Mouse (Mus musculus): ENCODE measurements around the gene Yeats2. TPM values are rescaled to one million over a fixed set of nuclear protein-coding genes. Genes with fewer than 3 reads are reported as not detected.
A peak's percentile ranks its signal among the peaks of the same experiment; 100 is the strongest.

Gene Yeats2
- polyA plus RNA-seq, 1 experiment from 2014 or later: 16.5 TPM

GRCm38 (mm10) chr16:20169471-20170106 lies 28.7 kb downstream of the Yeats2 start:
- 68% methylated on average over 3 of the region's 3 CpGs for WGBS
- peak; percentile 90 for ATAC-seq
- H3K27ac ChIP-seq (ENCODE audit: low read depth, low read length): peak overlapping the region; percentile 23; the same call in 1 of the 2 replicates
- no peak overlapping the region for H3K9ac ChIP-seq (ENCODE audit: low read depth, low read length)
- H3K4me1 ChIP-seq (ENCODE audit: control insufficient read depth, insufficient read depth, low read depth, low read length): no peaks in the 10 kb centered on the region
- no peak overlapping the region for H3K4me3 ChIP-seq (ENCODE audit: low read length)
- no peak overlapping the region for H3K4me2 ChIP-seq (ENCODE audit: low read length)
- H3K27me3 ChIP-seq (replicated peaks; ENCODE audit: control insufficient read depth, insufficient read depth, low read length): no peaks in the 10 kb centered on the region
- 0 out of 2 replicates have a peak, but pooled peaks cover 2% of the 10 kb centered on the region for H3K9me3 ChIP-seq (ENCODE audit: control insufficient read depth, low read length)
- H3K36me3 ChIP-seq (ENCODE audit: control insufficient read depth, insufficient read depth, low read length): peaks cover 58% of the 10 kb centered on the region

DNA sequence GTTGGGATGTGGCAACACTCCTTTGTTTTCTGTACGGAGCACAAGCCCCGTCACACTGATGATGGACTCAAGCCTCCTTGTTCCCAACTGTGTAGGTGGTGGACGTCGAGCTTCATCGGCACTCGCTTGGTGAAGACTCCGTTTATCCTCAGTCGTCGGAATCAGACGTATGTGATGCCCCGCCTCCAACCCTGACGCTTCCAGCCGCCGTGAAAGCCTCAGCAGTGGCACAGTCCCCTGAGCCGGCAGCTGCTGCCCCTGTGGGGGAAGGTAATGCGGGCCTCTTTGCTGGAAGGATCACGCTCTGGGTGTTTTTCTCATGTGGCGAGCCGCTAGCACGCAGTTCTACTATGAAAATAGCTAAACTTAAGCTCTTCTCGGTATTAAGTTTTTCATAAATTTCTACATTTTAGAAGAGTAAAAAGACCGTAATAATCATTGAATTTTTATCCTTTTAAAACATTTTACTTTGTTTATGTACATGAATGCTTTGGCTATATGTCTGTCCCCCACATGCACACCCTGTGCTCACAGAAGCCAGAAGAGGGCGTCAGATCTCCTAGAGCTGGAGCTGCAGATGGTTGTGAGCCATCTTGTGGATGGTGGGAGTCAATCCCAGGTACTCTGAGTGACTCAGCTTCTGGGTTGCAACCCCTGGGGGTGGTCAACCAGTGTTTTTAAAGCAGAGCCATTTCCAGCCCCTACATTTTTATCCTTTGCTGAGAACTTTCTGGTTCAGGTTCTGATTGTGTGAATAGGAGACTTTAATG lies 38.7 kb downstream of the Yeats2 start:
- no peak overlapping the region for H3K9ac ChIP-seq (ENCODE audit: low read depth, low read length)
- no peak overlapping the region for H3K4me2 ChIP-seq (ENCODE audit: low read length)
- H3K4me1 ChIP-seq (ENCODE audit: control insufficient read depth, insufficient read depth, low read depth, low read length): no peaks in the 10 kb centered on the region
- 79% methylated on average over 23 of the region's 23 CpGs for WGBS
- H3K36me3 ChIP-seq (ENCODE audit: control insufficient read depth, insufficient read depth, low read length): peaks cover 24% of the 10 kb centered on the region
- H3K27me3 ChIP-seq (replicated peaks; ENCODE audit: control insufficient read depth, insufficient read depth, low read length): no peaks in the 10 kb centered on the region
- H3K27ac ChIP-seq (ENCODE audit: low read depth, low read length): no peak overlapping the region
- no peak overlapping the region for H3K4me3 ChIP-seq (ENCODE audit: low read length)
- no peak for ATAC-seq
- no peaks in the 10 kb centered on the region for H3K9me3 ChIP-seq (ENCODE audit: control insufficient read depth, low read length)

GRCm38 (mm10) chr16:20185368-20185767 lies 44.5 kb downstream of the Yeats2 start:
- no peaks in the 10 kb centered on the region for H3K27me3 ChIP-seq (replicated peaks; ENCODE audit: control insufficient read depth, insufficient read depth, low read length)
- no peak overlapping the region for H3K4me2 ChIP-seq (ENCODE audit: low read length)
- H3K36me3 ChIP-seq (ENCODE audit: control insufficient read depth, insufficient read depth, low read length): peaks cover 25% of the 10 kb centered on the region
- no peaks in the 10 kb centered on the region for H3K9me3 ChIP-seq (ENCODE audit: control insufficient read depth, low read length)
- H3K9ac ChIP-seq (ENCODE audit: low read depth, low read length): no peak overlapping the region
- 63% methylated on average over 2 of the region's 2 CpGs for WGBS
- no peak overlapping the region for H3K4me3 ChIP-seq (ENCODE audit: low read length)
- no peak overlapping the region for H3K27ac ChIP-seq (ENCODE audit: low read depth, low read length)
- H3K4me1 ChIP-seq (ENCODE audit: control insufficient read depth, insufficient read depth, low read depth, low read length): no peaks in the 10 kb centered on the region
- ATAC-seq: no peak

- 94% methylated on average over 3 of the region's 3 CpGs for WGBS
- Histone ChIP-seq H3K4me2 (ENCODE audit: low read length) (no peak overlapping the region), H3K27me3 (replicated peaks; ENCODE audit: control insufficient read depth, insufficient read depth, low read length) (no peaks in the 10 kb centered on the region), H3K36me3 (ENCODE audit: control insufficient read depth, insufficient read depth, low read length) (peaks cover 37% of the 10 kb centered on the region), H3K4me3 (ENCODE audit: low read length) (no peak overlapping the region), H3K4me1 (ENCODE audit: control insufficient read depth, insufficient read depth, low read depth, low read length) (no peaks in the 10 kb centered on the region), H3K9me3 (ENCODE audit: control insufficient read depth, low read length) (no peaks in the 10 kb centered on the region), H3K27ac (ENCODE audit: low read depth, low read length) (no peak overlapping the region), H3K9ac (ENCODE audit: low read depth, low read length) (no peak overlapping the region)
- no peak for ATAC-seq
Observed at GRCm38 (mm10) chr16:20191161-20191882, 50.5 kb downstream of the Yeats2 start.

- Histone ChIP-seq H3K4me1 (ENCODE audit: control insufficient read depth, insufficient read depth, low read depth, low read length) (no peaks in the 10 kb centered on the region), H3K27ac (ENCODE audit: low read depth, low read length) (no peak overlapping the region), H3K4me3 (ENCODE audit: low read length) (no peak overlapping the region), H3K36me3 (ENCODE audit: control insufficient read depth, insufficient read depth, low read length) (peaks cover 39% of the 10 kb centered on the region), H3K27me3 (replicated peaks; ENCODE audit: control insufficient read depth, insufficient read depth, low read length) (no peaks in the 10 kb centered on the region), H3K9me3 (ENCODE audit: control insufficient read depth, low read length) (no peaks in the 10 kb centered on the region), H3K9ac (ENCODE audit: low read depth, low read length) (no peak overlapping the region), H3K4me2 (ENCODE audit: low read length) (no peak overlapping the region)
- no peak for ATAC-seq
Observed at GRCm38 (mm10) chr16:20192043-20192442, 51.2 kb downstream of the Yeats2 start.

DNA sequence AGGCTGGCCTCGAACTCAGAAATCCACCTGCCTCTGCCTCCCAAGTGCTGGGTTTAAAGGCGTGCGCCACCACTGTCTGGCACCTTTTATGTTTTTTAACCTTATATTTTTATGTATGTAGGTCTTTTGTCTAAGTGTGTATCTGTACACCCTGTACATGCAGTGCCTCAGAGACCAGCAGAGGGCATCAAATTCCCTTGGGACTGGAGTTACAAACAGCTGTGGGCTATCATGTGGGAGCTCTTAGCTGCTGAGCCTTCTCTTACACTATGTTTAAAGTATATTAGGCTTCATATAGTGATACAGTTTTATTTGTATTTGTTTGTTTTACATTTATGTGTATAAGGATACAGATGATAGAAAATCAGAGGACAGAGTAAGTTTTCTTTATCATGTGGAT lies 54.7 kb downstream of the Yeats2 start:
- no peaks in the 10 kb centered on the region for H3K4me1 ChIP-seq (ENCODE audit: control insufficient read depth, insufficient read depth, low read depth, low read length)
- ATAC-seq: no peak
- no peak overlapping the region for H3K4me3 ChIP-seq (ENCODE audit: low read length)
- peaks cover 32% of the 10 kb centered on the region for H3K36me3 ChIP-seq (ENCODE audit: control insufficient read depth, insufficient read depth, low read length)
- no peak overlapping the region for H3K9ac ChIP-seq (ENCODE audit: low read depth, low read length)
- H3K9me3 ChIP-seq (ENCODE audit: control insufficient read depth, low read length): no peaks in the 10 kb centered on the region
- no peak overlapping the region for H3K4me2 ChIP-seq (ENCODE audit: low read length)
- no peaks in the 10 kb centered on the region for H3K27me3 ChIP-seq (replicated peaks; ENCODE audit: control insufficient read depth, insufficient read depth, low read length)
- WGBS: 97% methylated on average over 3 of the region's 3 CpGs
- H3K27ac ChIP-seq (ENCODE audit: low read depth, low read length): no peak overlapping the region

- no peaks in the 10 kb centered on the region for H3K4me1 ChIP-seq (ENCODE audit: control insufficient read depth, insufficient read depth, low read depth, low read length)
- no peak overlapping the region for H3K27ac ChIP-seq (ENCODE audit: low read depth, low read length)
- no peak overlapping the region for H3K4me2 ChIP-seq (ENCODE audit: low read length)
- no peak overlapping the region for H3K4me3 ChIP-seq (ENCODE audit: low read length)
- H3K36me3 ChIP-seq (ENCODE audit: control insufficient read depth, insufficient read depth, low read length): peaks cover 32% of the 10 kb centered on the region
- 96% methylated on average over 5 of the region's 5 CpGs for WGBS
- ATAC-seq: no peak
- no peak overlapping the region for H3K9ac ChIP-seq (ENCODE audit: low read depth, low read length)
- no peaks in the 10 kb centered on the region for H3K27me3 ChIP-seq (replicated peaks; ENCODE audit: control insufficient read depth, insufficient read depth, low read length)
- H3K9me3 ChIP-seq (ENCODE audit: control insufficient read depth, low read length): no peaks in the 10 kb centered on the region
Observed at GRCm38 (mm10) chr16:20196962-20197361, 56.1 kb downstream of the Yeats2 start.

- Histone ChIP-seq H3K36me3 (ENCODE audit: control insufficient read depth, insufficient read depth, low read length) (peaks cover 27% of the 10 kb centered on the region), H3K4me3 (ENCODE audit: low read length) (no peak overlapping the region), H3K4me2 (ENCODE audit: low read length) (no peak overlapping the region), H3K4me1 (ENCODE audit: control insufficient read depth, insufficient read depth, low read depth, low read length) (no peaks in the 10 kb centered on the region), H3K27me3 (replicated peaks; ENCODE audit: control insufficient read depth, insufficient read depth, low read length) (no peaks in the 10 kb centered on the region), H3K9me3 (ENCODE audit: control insufficient read depth, low read length) (no peaks in the 10 kb centered on the region), H3K27ac (ENCODE audit: low read depth, low read length) (no peak overlapping the region), H3K9ac (ENCODE audit: low read depth, low read length) (no peak overlapping the region)
- WGBS: 93% methylated on average over 5 of the region's 5 CpGs
- ATAC-seq: peak; percentile 54; the same call in 1 of the 2 replicates
Observed at GRCm38 (mm10) chr16:20199501-20200201, 58.8 kb downstream of the Yeats2 start.

All from hindbrain, embryonic 16.5 days (tissue).